Mouse (Mus musculus): ENCODE measurements around the gene Odf3b. TPM values are rescaled to one million over a fixed set of nuclear protein-coding genes. Genes with fewer than 3 reads are reported as not detected.

The Odf3b gene
- polyA plus RNA-seq, 1 experiment from 2014 or later: 0.80 TPM

DNA sequence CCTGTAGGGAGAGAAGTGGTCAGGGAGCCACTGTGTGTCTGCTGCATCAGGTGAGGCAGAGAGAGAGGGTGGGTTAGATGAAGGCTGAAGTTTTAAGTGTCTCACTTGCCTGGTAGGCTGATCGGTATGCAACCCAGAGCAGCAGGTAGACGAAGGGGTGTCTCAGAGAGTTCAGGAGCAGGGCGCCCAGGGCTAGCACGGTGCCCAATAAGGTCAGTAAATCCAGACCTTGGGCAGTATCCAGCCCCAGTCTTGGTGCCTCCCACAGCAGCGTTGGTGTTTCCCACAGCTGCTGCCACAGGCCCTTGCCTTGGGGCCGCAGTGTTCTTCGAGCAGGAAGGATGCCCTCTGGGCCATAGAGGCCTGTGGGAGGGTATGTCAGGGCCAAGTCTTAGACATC lies 24.6 kb downstream of the Odf3b start:
- Histone ChIP-seq H3K4me2 (replicated peaks; ENCODE audit: low read depth, low read length) (peak overlapping the region; percentile 87), H3K9me3 (ENCODE audit: control insufficient read depth, low read depth, low read length) (no peaks in the 10 kb centered on the region), H3K36me3 (ENCODE audit: control insufficient read depth, insufficient read depth, low read length) (peaks cover 38% of the 10 kb centered on the region), H3K27ac (ENCODE audit: low read length) (no peak overlapping the region), H3K9ac (replicated peaks; ENCODE audit: low read depth, low read length) (peak overlapping the region; percentile 87), H3K4me3 (ENCODE audit: low read depth, low read length) (peak overlapping the region; percentile 91), H3K4me1 (ENCODE audit: control insufficient read depth, insufficient read depth, low read length) (peaks cover 20% of the 10 kb centered on the region), H3K27me3 (ENCODE audit: control insufficient read depth, insufficient read depth, low read length) (no peaks in the 10 kb centered on the region)
- no peak for ATAC-seq (ENCODE audit: insufficient number of reproducible peaks, insufficient read depth, low FRiP score, low read depth)
- 84% methylated on average over 7 of the region's 7 CpGs for whole genome bisulfite sequencing

DNA sequence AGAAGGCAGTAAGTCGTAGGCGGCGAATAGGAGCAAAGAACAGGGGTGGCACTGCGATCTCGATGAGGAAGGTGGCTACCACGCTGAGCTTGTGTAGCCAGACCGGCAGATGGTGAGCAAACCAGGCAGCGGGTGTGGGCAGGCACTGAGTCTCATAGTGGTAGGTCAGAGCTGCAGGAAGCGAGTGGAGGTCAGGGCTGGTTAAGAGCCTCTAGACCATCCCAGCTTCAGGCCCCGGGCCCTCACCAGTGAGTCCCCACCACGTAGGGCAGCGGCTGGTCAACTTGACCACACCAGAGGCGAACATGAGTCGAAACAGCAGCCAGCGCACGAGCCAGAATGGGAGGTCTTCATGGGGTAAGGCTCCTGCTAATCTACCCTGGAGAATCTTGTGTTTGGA lies 25.2 kb downstream of the Odf3b start:
- no peak for ATAC-seq (ENCODE audit: insufficient number of reproducible peaks, insufficient read depth, low FRiP score, low read depth)
- 95% methylated on average over 16 of the region's 16 CpGs for WGBS
- no peak overlapping the region for H3K4me3 ChIP-seq (ENCODE audit: low read depth, low read length)

DNA sequence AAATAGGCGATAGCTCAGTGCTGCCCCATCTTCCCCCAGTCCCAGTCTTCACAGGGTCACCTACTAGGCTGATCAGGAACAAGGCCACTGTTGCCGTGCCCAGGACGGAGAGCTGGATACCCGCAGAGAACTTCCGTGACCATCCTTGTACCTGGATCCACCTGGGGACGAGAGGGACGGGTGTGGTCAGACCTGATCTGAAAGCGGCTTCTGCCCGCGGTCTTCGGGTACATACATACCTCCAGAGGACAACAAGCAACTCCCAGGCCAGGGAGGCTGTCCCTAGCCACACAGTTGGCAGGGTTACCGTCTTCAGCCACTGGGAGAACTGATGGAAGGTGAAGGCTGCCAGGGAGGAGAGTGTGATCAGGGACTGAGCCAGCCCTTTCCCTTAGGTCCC lies 26.3 kb downstream of the Odf3b start:
- Histone ChIP-seq H3K27me3 (ENCODE audit: control insufficient read depth, insufficient read depth, low read length) (no peaks in the 10 kb centered on the region), H3K27ac (ENCODE audit: low read length) (no peak overlapping the region), H3K9ac (replicated peaks; ENCODE audit: low read depth, low read length) (no peak overlapping the region), H3K4me3 (ENCODE audit: low read depth, low read length) (no peak overlapping the region), H3K36me3 (ENCODE audit: control insufficient read depth, insufficient read depth, low read length) (peaks cover 38% of the 10 kb centered on the region), H3K4me1 (ENCODE audit: control insufficient read depth, insufficient read depth, low read length) (peaks cover 16% of the 10 kb centered on the region), H3K4me2 (replicated peaks; ENCODE audit: low read depth, low read length) (no peak overlapping the region), H3K9me3 (ENCODE audit: control insufficient read depth, low read depth, low read length) (no peaks in the 10 kb centered on the region)
- no peak for ATAC-seq (ENCODE audit: insufficient number of reproducible peaks, insufficient read depth, low FRiP score, low read depth)
- 95% methylated on average over 12 of the region's 12 CpGs for WGBS

More for the DNA sequence above, 25.2 kb downstream of the Odf3b start:
- Histone ChIP-seq H3K36me3 (ENCODE audit: control insufficient read depth, insufficient read depth, low read length) (peaks cover 38% of the 10 kb centered on the region), H3K9me3 (ENCODE audit: control insufficient read depth, low read depth, low read length) (no peaks in the 10 kb centered on the region), H3K27ac (ENCODE audit: low read length) (no peak overlapping the region), H3K9ac (replicated peaks; ENCODE audit: low read depth, low read length) (no peak overlapping the region), H3K27me3 (ENCODE audit: control insufficient read depth, insufficient read depth, low read length) (no peaks in the 10 kb centered on the region), H3K4me2 (replicated peaks; ENCODE audit: low read depth, low read length) (no peak overlapping the region), H3K4me1 (ENCODE audit: control insufficient read depth, insufficient read depth, low read length) (peaks cover 20% of the 10 kb centered on the region)

DNA sequence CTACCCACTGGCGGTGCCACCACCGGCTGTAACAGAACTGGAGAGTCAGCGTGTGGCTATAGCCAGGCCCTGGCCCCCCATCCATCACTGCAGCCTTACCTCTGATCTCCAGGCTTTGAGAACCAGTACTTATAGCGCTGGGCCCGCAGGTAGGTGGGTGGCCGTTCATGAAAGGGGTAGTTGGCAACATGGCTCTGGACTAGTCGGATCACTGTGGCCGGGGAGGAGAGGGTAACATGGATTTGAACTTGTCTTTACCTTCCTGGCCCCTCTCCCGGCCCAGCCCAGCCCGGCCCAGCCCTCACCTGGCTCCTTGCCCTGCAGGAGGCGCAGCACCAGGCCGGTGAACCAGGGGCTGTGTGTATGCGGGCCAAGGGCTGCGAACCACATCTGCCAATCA lies 27.0 kb downstream of the Odf3b start:
- H3K36me3 ChIP-seq (ENCODE audit: control insufficient read depth, insufficient read depth, low read length): peaks cover 38% of the 10 kb centered on the region
- 95% methylated on average over 14 of the region's 14 CpGs for WGBS
- no peak overlapping the region for H3K4me2 ChIP-seq (replicated peaks; ENCODE audit: low read depth, low read length)
- peaks cover 12% of the 10 kb centered on the region for H3K4me1 ChIP-seq (ENCODE audit: control insufficient read depth, insufficient read depth, low read length)
- H3K27me3 ChIP-seq (ENCODE audit: control insufficient read depth, insufficient read depth, low read length): no peaks in the 10 kb centered on the region
- H3K9ac ChIP-seq (replicated peaks; ENCODE audit: low read depth, low read length): no peak overlapping the region
- ATAC-seq (ENCODE audit: insufficient number of reproducible peaks, insufficient read depth, low FRiP score, low read depth): no peak
- no peak overlapping the region for H3K27ac ChIP-seq (ENCODE audit: low read length)
- no peak overlapping the region for H3K4me3 ChIP-seq (ENCODE audit: low read depth, low read length)
- no peaks in the 10 kb centered on the region for H3K9me3 ChIP-seq (ENCODE audit: control insufficient read depth, low read depth, low read length)

DNA sequence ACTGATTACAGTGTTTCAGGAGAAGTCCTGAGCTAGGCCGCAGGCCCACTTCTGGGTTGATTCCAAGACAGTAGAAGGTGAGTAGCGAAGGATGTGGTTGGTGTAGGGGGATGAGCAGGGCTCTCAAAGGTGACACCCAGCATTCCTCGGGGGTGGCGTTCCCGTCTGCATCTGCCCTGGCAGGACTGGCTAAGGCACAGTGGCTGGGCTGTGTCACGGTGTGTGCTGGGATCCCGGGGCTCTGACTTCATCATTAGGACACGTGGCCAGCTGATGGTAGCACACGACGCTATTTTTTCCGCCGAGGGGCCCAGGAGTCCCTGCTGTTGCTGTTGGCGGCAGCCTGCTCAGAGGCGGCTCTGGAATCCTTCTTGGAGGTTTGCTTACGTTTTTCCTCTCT lies 27.8 kb downstream of the Odf3b start:
- no peak overlapping the region for H3K4me3 ChIP-seq (ENCODE audit: low read depth, low read length)

DNA sequence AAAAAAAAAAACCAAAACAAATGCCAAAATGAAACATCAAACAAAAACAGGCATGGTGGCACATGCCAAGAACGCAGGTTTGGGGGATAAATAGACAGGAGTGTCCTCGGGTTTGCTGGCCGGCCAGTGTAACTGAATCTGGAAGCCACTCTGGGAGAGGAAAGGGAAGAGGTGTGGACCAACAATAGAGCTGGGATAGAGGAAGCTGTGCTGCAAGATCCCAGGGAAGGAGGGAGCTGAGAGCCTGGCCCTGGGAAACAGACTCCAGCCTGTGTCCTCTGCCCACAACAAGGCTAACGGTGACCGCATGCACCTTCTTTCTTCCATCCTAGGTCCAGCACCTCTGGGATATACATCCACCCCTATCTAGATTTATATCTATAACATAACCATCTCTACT lies 28.6 kb downstream of the Odf3b start:
- Histone ChIP-seq H3K4me2 (replicated peaks; ENCODE audit: low read depth, low read length) (no peak overlapping the region), H3K27me3 (ENCODE audit: control insufficient read depth, insufficient read depth, low read length) (no peaks in the 10 kb centered on the region), H3K4me3 (ENCODE audit: low read depth, low read length) (no peak overlapping the region), H3K9ac (replicated peaks; ENCODE audit: low read depth, low read length) (no peak overlapping the region), H3K27ac (ENCODE audit: low read length) (no peak overlapping the region), H3K9me3 (ENCODE audit: control insufficient read depth, low read depth, low read length) (no peaks in the 10 kb centered on the region), H3K4me1 (ENCODE audit: control insufficient read depth, insufficient read depth, low read length) (peaks cover 10% of the 10 kb centered on the region; the same call in 1 of the 2 replicates), H3K36me3 (ENCODE audit: control insufficient read depth, insufficient read depth, low read length) (peaks cover 38% of the 10 kb centered on the region)
- no peak for ATAC-seq (ENCODE audit: insufficient number of reproducible peaks, insufficient read depth, low FRiP score, low read depth)
- WGBS: 81% methylated on average over 5 of the region's 5 CpGs

More for the DNA sequence above, 27.8 kb downstream of the Odf3b start:
- no peak overlapping the region for H3K4me2 ChIP-seq (replicated peaks; ENCODE audit: low read depth, low read length)
- H3K27me3 ChIP-seq (ENCODE audit: control insufficient read depth, insufficient read depth, low read length): no peaks in the 10 kb centered on the region
- peaks cover 10% of the 10 kb centered on the region; the same call in 1 of the 2 replicates for H3K4me1 ChIP-seq (ENCODE audit: control insufficient read depth, insufficient read depth, low read length)
- WGBS: 85% methylated on average over 15 of the region's 15 CpGs
- H3K9ac ChIP-seq (replicated peaks; ENCODE audit: low read depth, low read length): no peak overlapping the region
- peaks cover 38% of the 10 kb centered on the region for H3K36me3 ChIP-seq (ENCODE audit: control insufficient read depth, insufficient read depth, low read length)
- no peaks in the 10 kb centered on the region for H3K9me3 ChIP-seq (ENCODE audit: control insufficient read depth, low read depth, low read length)
- no peak overlapping the region for H3K27ac ChIP-seq (ENCODE audit: low read length)
- no peak for ATAC-seq (ENCODE audit: insufficient number of reproducible peaks, insufficient read depth, low FRiP score, low read depth)

DNA sequence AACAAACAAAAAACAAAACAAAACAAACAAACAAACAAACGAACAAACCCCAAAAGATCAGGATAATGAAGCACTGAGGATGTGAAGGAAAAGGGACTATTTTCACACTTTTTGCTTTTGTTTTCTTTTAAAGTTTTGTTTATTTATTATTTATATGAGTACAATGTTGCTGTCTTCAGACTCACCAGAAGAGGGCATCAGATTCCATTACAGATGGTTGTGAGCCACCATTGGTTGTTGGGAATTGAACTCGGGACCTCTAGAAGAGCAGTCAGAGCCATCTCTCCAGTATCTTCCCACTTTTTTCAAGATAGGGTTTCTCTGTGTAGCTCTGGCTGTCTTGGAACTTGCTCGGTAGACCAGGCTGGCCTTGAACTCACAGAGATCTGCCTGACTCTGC lies 35.8 kb downstream of the Odf3b start:
- H3K27ac ChIP-seq (ENCODE audit: low read length): no peak overlapping the region
- no peaks in the 10 kb centered on the region for H3K4me1 ChIP-seq (ENCODE audit: control insufficient read depth, insufficient read depth, low read length)
- no peaks in the 10 kb centered on the region for H3K9me3 ChIP-seq (ENCODE audit: control insufficient read depth, low read depth, low read length)
- 82% methylated on average over 3 of the region's 3 CpGs for WGBS
- ATAC-seq (ENCODE audit: insufficient number of reproducible peaks, insufficient read depth, low FRiP score, low read depth): no peak
- H3K4me3 ChIP-seq (ENCODE audit: low read depth, low read length): no peak overlapping the region
- H3K9ac ChIP-seq (replicated peaks; ENCODE audit: low read depth, low read length): no peak overlapping the region
- no peaks in the 10 kb centered on the region for H3K27me3 ChIP-seq (ENCODE audit: control insufficient read depth, insufficient read depth, low read length)
- H3K36me3 ChIP-seq (ENCODE audit: control insufficient read depth, insufficient read depth, low read length): no peaks in the 10 kb centered on the region
- no peak overlapping the region for H3K4me2 ChIP-seq (replicated peaks; ENCODE audit: low read depth, low read length)

DNA sequence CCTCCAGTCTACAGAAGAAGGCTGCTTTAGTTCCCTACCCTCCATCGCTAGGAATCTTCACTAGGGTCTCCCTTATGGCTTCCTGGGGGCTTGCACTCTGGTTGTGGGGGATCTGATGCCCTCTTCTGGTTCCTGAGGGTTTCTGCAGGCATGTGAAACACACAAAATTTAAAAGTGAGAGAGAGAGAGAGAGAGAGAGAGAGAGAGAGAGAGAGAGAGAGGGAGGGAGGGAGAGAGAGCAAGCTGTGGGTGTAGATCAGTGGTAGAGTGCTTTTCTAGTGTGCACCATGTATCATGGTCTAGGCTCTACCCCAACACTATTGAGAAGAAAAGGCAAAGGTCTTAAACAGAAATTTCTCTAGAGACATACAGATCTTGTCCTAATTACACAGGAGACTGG lies 37.4 kb downstream of the Odf3b start:
- H3K9ac ChIP-seq (replicated peaks; ENCODE audit: low read depth, low read length): no peak overlapping the region
- H3K9me3 ChIP-seq (ENCODE audit: control insufficient read depth, low read depth, low read length): no peaks in the 10 kb centered on the region
- no peak overlapping the region for H3K27ac ChIP-seq (ENCODE audit: low read length)
- no peak overlapping the region for H3K4me2 ChIP-seq (replicated peaks; ENCODE audit: low read depth, low read length)
- H3K27me3 ChIP-seq (ENCODE audit: control insufficient read depth, insufficient read depth, low read length): no peaks in the 10 kb centered on the region
- no peak for ATAC-seq (ENCODE audit: insufficient number of reproducible peaks, insufficient read depth, low FRiP score, low read depth)
- H3K36me3 ChIP-seq (ENCODE audit: control insufficient read depth, insufficient read depth, low read length): no peaks in the 10 kb centered on the region
- H3K4me3 ChIP-seq (ENCODE audit: low read depth, low read length): no peak overlapping the region
- H3K4me1 ChIP-seq (ENCODE audit: control insufficient read depth, insufficient read depth, low read length): no peaks in the 10 kb centered on the region
- 33% methylated on average over 1 of the region's 1 CpGs for WGBS

DNA sequence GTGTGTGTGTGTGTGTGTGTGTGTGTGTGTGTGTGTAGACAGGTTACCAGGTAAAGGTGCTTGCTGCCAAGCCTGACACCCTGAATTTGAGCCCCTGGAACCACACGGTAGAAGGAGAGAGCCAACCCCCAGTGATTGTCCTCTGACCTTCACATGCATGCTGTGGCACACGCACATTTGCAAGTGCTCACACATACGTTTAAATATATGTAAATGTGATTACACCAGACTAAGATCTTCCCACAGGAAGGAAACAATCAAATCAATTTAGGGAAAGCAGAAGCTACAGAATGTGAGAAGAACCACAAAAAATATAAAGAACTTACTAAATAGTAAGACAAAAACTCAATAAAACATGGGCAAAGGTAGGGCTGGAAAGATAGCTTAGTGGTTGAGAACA lies 38.9 kb downstream of the Odf3b start:
- Histone ChIP-seq H3K4me2 (replicated peaks; ENCODE audit: low read depth, low read length) (no peak overlapping the region), H3K36me3 (ENCODE audit: control insufficient read depth, insufficient read depth, low read length) (no peaks in the 10 kb centered on the region), H3K4me3 (ENCODE audit: low read depth, low read length) (no peak overlapping the region), H3K27me3 (ENCODE audit: control insufficient read depth, insufficient read depth, low read length) (no peaks in the 10 kb centered on the region), H3K9ac (replicated peaks; ENCODE audit: low read depth, low read length) (no peak overlapping the region), H3K27ac (ENCODE audit: low read length) (no peak overlapping the region), H3K4me1 (ENCODE audit: control insufficient read depth, insufficient read depth, low read length) (no peaks in the 10 kb centered on the region), H3K9me3 (ENCODE audit: control insufficient read depth, low read depth, low read length) (no peaks in the 10 kb centered on the region)
- no peak for ATAC-seq (ENCODE audit: insufficient number of reproducible peaks, insufficient read depth, low FRiP score, low read depth)
- WGBS: 76% methylated on average over 3 of the region's 3 CpGs

Data from stomach, embryonic 14.5 days (tissue).